Mouse (Mus musculus) olfactory bulb, adult 2 months (tissue): ENCODE measurements around the gene Nktr.

ENCODE experiments used
- CTCF ChIP-seq: fragments of 200-500 bp; IDR thresholded peaks from 2 replicates; pipeline ENCODE4 v1.5.1; 2012; ENCODE audit warnings: low read depth, mild to moderate bottlenecking, low read length, moderate library complexity; ENCODE audit not compliant: insufficient read depth
- POLR2A ChIP-seq: fragments of 200-500 bp; IDR thresholded peaks from 2 replicates; pipeline ENCODE4 v1.6.1; 2012; ENCODE audit warnings: mild to moderate bottlenecking, low read depth, low read length, moderate library complexity; ENCODE audit not compliant: insufficient read depth

DNA sequence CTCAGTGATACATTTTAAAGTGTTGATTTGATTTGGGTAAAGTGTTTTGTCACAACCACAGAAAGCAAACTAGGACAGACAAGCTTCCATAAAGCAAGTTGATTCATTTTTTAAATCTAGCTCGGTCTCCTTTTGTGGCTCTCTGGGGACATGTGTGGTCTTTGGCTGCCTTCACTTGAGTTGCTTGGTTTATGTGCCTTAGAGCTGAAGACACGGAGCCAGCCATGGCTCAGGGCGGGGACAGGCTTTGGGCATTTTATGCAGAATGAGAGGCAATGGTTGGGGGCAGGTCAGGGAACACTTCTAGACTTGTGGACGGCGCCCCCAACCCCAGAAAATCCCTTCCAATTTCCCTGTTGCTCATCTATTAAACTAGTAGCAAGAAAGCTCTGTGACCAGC, 45.3 kb upstream of the Nktr start:
- TF ChIP-seq POLR2A (no peak), CTCF (no peak)
